Mouse (Mus musculus): ENCODE measurements around the gene Neurl3. TPM values are rescaled to one million over a fixed set of nuclear protein-coding genes. Genes with fewer than 3 reads are reported as not detected.

Neurl3 gene
- polyA plus RNA-seq (2014; fragmentation: Nextera tagmentation; extraction: Ambion mirVana) = 10.9 and 13.5 TPM in 2 replicates

GRCm38 (mm10) chr1:36274455-36274854 lies at the start of gene Neurl3:
Neurl3 (minus strand) TSS chr1:36274679.
- H3K27me3 ChIP-seq (ENCODE audit: control insufficient read depth, insufficient read depth, low read length) = no peaks in the 10 kb centered on the region
- no peak for ATAC-seq (ENCODE audit: insufficient number of reproducible peaks, insufficient read depth, low FRiP score, low read depth)
- H3K4me3 ChIP-seq (ENCODE audit: low read depth, low read length) = no peak within 1 kb of the TSS
- H3K9me3 ChIP-seq (ENCODE audit: control insufficient read depth, low read depth, low read length) = no peaks in the 10 kb centered on the region
- WGBS = 80% methylated on average over 5 of the region's 5 CpGs
- H3K36me3 ChIP-seq (ENCODE audit: control insufficient read depth, insufficient read depth, low read length) = no peaks in the 10 kb centered on the region
- peaks cover 24% of the 10 kb centered on the region for H3K4me1 ChIP-seq (ENCODE audit: control insufficient read depth, insufficient read depth, low read length)
- H3K27ac ChIP-seq (ENCODE audit: low read length) = peak within 1 kb of the TSS; percentile 62
- H3K4me2 ChIP-seq (replicated peaks; ENCODE audit: low read depth, low read length) = peak within 1 kb of the TSS; percentile 14; the same call in 1 of the 2 replicates
- no peak within 1 kb of the TSS for H3K9ac ChIP-seq (replicated peaks; ENCODE audit: low read depth, low read length)

DNA sequence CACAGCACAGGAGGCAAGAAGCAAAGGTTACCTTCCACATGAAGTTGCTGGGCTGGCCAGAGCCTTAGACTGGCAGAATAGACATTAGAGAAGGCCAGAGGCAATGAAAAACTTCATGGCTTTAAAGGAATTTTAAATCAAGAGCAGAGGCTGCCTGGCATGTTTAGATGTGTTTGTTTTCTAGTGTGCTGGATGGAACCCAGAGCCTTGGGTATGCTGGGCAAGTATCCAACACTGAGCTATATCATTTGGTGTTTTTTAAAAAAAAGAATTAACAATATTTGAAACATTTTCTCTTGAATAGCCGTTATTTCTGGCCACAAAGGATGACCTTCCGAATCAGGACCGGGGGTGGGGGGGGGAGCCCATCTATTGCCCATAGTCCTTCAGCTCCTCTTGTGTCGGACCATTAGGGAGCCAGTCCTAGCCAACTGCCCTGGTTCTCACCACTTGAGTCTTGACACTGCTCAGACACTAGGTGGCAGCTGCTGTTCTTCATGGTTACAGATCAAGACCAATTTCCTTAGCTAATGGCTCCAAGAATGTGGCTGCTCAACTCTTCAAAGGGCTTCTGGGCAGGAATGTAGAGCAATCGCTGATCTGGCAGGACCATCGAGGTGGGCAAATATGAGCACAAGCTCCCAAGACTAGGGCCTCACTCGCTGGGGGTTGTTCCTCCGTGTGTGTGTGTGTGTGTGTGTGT lies 49.4 kb upstream of the Neurl3 start:
- H3K27me3 ChIP-seq (ENCODE audit: control insufficient read depth, insufficient read depth, low read length) = no peaks in the 10 kb centered on the region
- no peaks in the 10 kb centered on the region for H3K9me3 ChIP-seq (ENCODE audit: control insufficient read depth, low read depth, low read length)
- no peak overlapping the region for H3K4me3 ChIP-seq (ENCODE audit: low read depth, low read length)
- H3K4me1 ChIP-seq (ENCODE audit: control insufficient read depth, insufficient read depth, low read length) = no peaks in the 10 kb centered on the region
- no peak overlapping the region for H3K4me2 ChIP-seq (replicated peaks; ENCODE audit: low read depth, low read length)
- no peak overlapping the region for H3K27ac ChIP-seq (ENCODE audit: low read length)
- no peak for ATAC-seq (ENCODE audit: insufficient number of reproducible peaks, insufficient read depth, low FRiP score, low read depth)
- H3K36me3 ChIP-seq (ENCODE audit: control insufficient read depth, insufficient read depth, low read length) = no peaks in the 10 kb centered on the region
- H3K9ac ChIP-seq (replicated peaks; ENCODE audit: low read depth, low read length) = no peak overlapping the region
- WGBS = 33% methylated on average over 8 of the region's 8 CpGs

- no peak for ATAC-seq (ENCODE audit: insufficient number of reproducible peaks, insufficient read depth, low FRiP score, low read depth)
- 39% methylated on average over 9 of the region's 9 CpGs for WGBS
- no peak overlapping the region for H3K27ac ChIP-seq (ENCODE audit: low read length)
- no peaks in the 10 kb centered on the region for H3K4me1 ChIP-seq (ENCODE audit: control insufficient read depth, insufficient read depth, low read length)
- H3K4me3 ChIP-seq (ENCODE audit: low read depth, low read length) = no peak overlapping the region
- H3K27me3 ChIP-seq (ENCODE audit: control insufficient read depth, insufficient read depth, low read length) = no peaks in the 10 kb centered on the region
- H3K9me3 ChIP-seq (ENCODE audit: control insufficient read depth, low read depth, low read length) = no peaks in the 10 kb centered on the region
- H3K36me3 ChIP-seq (ENCODE audit: control insufficient read depth, insufficient read depth, low read length) = no peaks in the 10 kb centered on the region
- no peak overlapping the region for H3K9ac ChIP-seq (replicated peaks; ENCODE audit: low read depth, low read length)
- no peak overlapping the region for H3K4me2 ChIP-seq (replicated peaks; ENCODE audit: low read depth, low read length)
Measured at GRCm38 (mm10) chr1:36323076-36323475, 48.6 kb upstream of the Neurl3 start.

- H3K4me3 ChIP-seq (ENCODE audit: low read depth, low read length) = no peak overlapping the region
- no peak overlapping the region for H3K27ac ChIP-seq (ENCODE audit: low read length)
- no peaks in the 10 kb centered on the region for H3K27me3 ChIP-seq (ENCODE audit: control insufficient read depth, insufficient read depth, low read length)
- no peaks in the 10 kb centered on the region for H3K4me1 ChIP-seq (ENCODE audit: control insufficient read depth, insufficient read depth, low read length)
- ATAC-seq (ENCODE audit: insufficient number of reproducible peaks, insufficient read depth, low FRiP score, low read depth) = no peak
- WGBS = 70% methylated on average over 11 of the region's 11 CpGs
- no peak overlapping the region for H3K4me2 ChIP-seq (replicated peaks; ENCODE audit: low read depth, low read length)
- no peak overlapping the region for H3K9ac ChIP-seq (replicated peaks; ENCODE audit: low read depth, low read length)
- no peaks in the 10 kb centered on the region for H3K36me3 ChIP-seq (ENCODE audit: control insufficient read depth, insufficient read depth, low read length)
- no peaks in the 10 kb centered on the region for H3K9me3 ChIP-seq (ENCODE audit: control insufficient read depth, low read depth, low read length)
Measured at GRCm38 (mm10) chr1:36321829-36322573, 47.5 kb upstream of the Neurl3 start.

- 78% methylated on average over 2 of the region's 2 CpGs for WGBS
- H3K9me3 ChIP-seq (ENCODE audit: control insufficient read depth, low read depth, low read length) = no peaks in the 10 kb centered on the region
- no peaks in the 10 kb centered on the region for H3K4me1 ChIP-seq (ENCODE audit: control insufficient read depth, insufficient read depth, low read length)
- no peak overlapping the region for H3K27ac ChIP-seq (ENCODE audit: low read length)
- no peak overlapping the region for H3K9ac ChIP-seq (replicated peaks; ENCODE audit: low read depth, low read length)
- no peaks in the 10 kb centered on the region for H3K36me3 ChIP-seq (ENCODE audit: control insufficient read depth, insufficient read depth, low read length)
- H3K27me3 ChIP-seq (ENCODE audit: control insufficient read depth, insufficient read depth, low read length) = no peaks in the 10 kb centered on the region
- H3K4me3 ChIP-seq (ENCODE audit: low read depth, low read length) = no peak overlapping the region
- no peak for ATAC-seq (ENCODE audit: insufficient number of reproducible peaks, insufficient read depth, low FRiP score, low read depth)
- H3K4me2 ChIP-seq (replicated peaks; ENCODE audit: low read depth, low read length) = no peak overlapping the region
Measured at GRCm38 (mm10) chr1:36321164-36321563, 46.7 kb upstream of the Neurl3 start.

GRCm38 (mm10) chr1:36315776-36316100 lies 41.3 kb upstream of the Neurl3 start:
- H3K9ac ChIP-seq (replicated peaks; ENCODE audit: low read depth, low read length) = no peak overlapping the region
- no peak overlapping the region for H3K4me3 ChIP-seq (ENCODE audit: low read depth, low read length)
- H3K36me3 ChIP-seq (ENCODE audit: control insufficient read depth, insufficient read depth, low read length) = no peaks in the 10 kb centered on the region
- H3K4me1 ChIP-seq (ENCODE audit: control insufficient read depth, insufficient read depth, low read length) = no peaks in the 10 kb centered on the region
- H3K27ac ChIP-seq (ENCODE audit: low read length) = no peak overlapping the region
- no peak for ATAC-seq (ENCODE audit: insufficient number of reproducible peaks, insufficient read depth, low FRiP score, low read depth)
- WGBS = 88% methylated on average over 2 of the region's 2 CpGs
- H3K9me3 ChIP-seq (ENCODE audit: control insufficient read depth, low read depth, low read length) = no peaks in the 10 kb centered on the region
- no peaks in the 10 kb centered on the region for H3K27me3 ChIP-seq (ENCODE audit: control insufficient read depth, insufficient read depth, low read length)
- H3K4me2 ChIP-seq (replicated peaks; ENCODE audit: low read depth, low read length) = no peak overlapping the region

DNA sequence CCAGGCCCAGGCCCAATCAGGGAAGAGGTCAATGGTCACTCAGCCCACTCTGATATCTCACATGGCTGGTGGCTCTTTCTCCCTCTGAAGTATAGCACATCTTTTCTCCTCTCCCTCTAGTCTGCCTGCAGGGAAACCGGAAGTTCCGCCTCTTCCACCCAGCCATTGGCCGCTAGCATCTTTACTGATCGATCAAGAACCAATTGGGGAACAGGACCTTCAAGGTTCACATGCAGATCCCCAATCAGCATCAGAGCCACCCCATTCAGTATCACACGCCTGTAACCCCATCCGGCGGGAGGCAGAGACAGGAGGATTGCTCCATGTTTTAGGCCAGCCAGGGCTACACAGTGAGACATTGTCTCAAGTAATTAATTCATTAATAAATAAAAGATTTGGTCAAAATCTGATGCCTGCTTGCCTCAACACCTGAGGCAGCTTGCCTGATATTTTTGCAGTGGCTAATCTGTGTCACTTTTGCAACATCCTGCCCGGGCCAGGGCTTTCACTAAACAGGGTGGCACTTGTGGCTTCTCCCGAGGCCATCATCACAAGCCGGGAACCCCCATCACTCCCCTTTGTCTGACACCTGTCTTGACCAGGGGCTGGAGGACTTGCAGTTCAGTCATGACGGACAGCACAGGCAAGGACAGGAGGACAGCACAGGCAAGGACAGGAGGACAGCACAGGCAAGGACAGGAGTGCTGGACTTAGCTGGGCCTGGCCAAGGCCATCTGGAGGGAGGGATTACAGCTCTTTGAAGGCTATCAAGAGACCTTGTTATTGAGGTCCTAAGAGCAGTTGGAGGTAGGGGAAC lies 40.7 kb upstream of the Neurl3 start:
- 87% methylated on average over 11 of the region's 11 CpGs for WGBS
- no peak overlapping the region for H3K27ac ChIP-seq (ENCODE audit: low read length)

DNA sequence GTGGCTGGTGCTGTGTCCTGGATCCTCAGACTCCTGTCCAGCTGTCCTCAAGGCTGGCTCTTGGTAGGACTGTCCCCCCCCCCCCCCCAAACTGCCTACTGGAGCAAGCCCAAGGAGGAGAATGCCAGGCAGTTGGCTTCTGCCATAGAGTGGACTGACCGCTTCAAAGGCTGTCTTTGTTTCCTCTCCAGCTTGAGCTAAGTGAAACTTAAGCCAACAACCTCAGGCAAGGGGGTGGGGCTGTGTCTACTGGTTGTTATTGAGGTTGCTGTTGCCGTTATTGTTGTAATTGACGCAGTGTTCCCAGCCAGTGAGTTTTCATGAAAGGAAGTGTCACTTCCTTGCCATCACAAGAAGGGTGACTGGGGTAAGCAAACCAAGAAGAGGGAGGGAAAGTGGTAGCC lies 35.0 kb upstream of the Neurl3 start:
- Histone ChIP-seq H3K36me3 (ENCODE audit: control insufficient read depth, insufficient read depth, low read length) (no peaks in the 10 kb centered on the region), H3K9me3 (ENCODE audit: control insufficient read depth, low read depth, low read length) (no peaks in the 10 kb centered on the region), H3K4me3 (ENCODE audit: low read depth, low read length) (no peak overlapping the region), H3K4me1 (ENCODE audit: control insufficient read depth, insufficient read depth, low read length) (peaks cover 6% of the 10 kb centered on the region), H3K4me2 (replicated peaks; ENCODE audit: low read depth, low read length) (peak overlapping the region; percentile 95; the same call in 1 of the 2 replicates), H3K27ac (ENCODE audit: low read length) (no peak overlapping the region), H3K27me3 (ENCODE audit: control insufficient read depth, insufficient read depth, low read length) (no peaks in the 10 kb centered on the region), H3K9ac (replicated peaks; ENCODE audit: low read depth, low read length) (no peak overlapping the region)
- WGBS = 42% methylated on average over 3 of the region's 3 CpGs
- no peak for ATAC-seq (ENCODE audit: insufficient number of reproducible peaks, insufficient read depth, low FRiP score, low read depth)

More for the DNA sequence above, 40.7 kb upstream of the Neurl3 start:
- Histone ChIP-seq H3K9me3 (ENCODE audit: control insufficient read depth, low read depth, low read length) (no peaks in the 10 kb centered on the region), H3K9ac (replicated peaks; ENCODE audit: low read depth, low read length) (no peak overlapping the region), H3K27me3 (ENCODE audit: control insufficient read depth, insufficient read depth, low read length) (no peaks in the 10 kb centered on the region), H3K4me1 (ENCODE audit: control insufficient read depth, insufficient read depth, low read length) (no peaks in the 10 kb centered on the region), H3K36me3 (ENCODE audit: control insufficient read depth, insufficient read depth, low read length) (no peaks in the 10 kb centered on the region), H3K4me3 (ENCODE audit: low read depth, low read length) (no peak overlapping the region), H3K4me2 (replicated peaks; ENCODE audit: low read depth, low read length) (no peak overlapping the region)
- no peak for ATAC-seq (ENCODE audit: insufficient number of reproducible peaks, insufficient read depth, low FRiP score, low read depth)
